Mouse (Mus musculus) ES-E14 (cell line): ENCODE data around the gene Nif3l1. TPM values are rescaled to one million over a fixed set of nuclear protein-coding genes. Genes with fewer than 3 reads are reported as not detected.

Experiments
- DNase-seq: peaks from one replicate; pipeline ENCODE4 v3.0.0-alpha.2; 2013; ENCODE audit warnings: low read depth, low spot score
- H3K27ac ChIP-seq: 2 replicates; pipeline ENCODE4 v1.5.1; 2012; ENCODE audit warnings: low read depth, mild to moderate bottlenecking, low read length, moderate library complexity, mixed read lengths; ENCODE audit not compliant: poor library complexity, insufficient read depth, severe bottlenecking
- H3K36me3 ChIP-seq: 2 replicates; pipeline ENCODE4 v1.6.1; 2012; ENCODE audit warnings: mild to moderate bottlenecking, low read length, moderate library complexity, mixed read lengths; ENCODE audit not compliant: control insufficient read depth, poor library complexity, insufficient read depth, severe bottlenecking
- H3K4me1 ChIP-seq, 2 experiments: fragments of 150-350 bp in 1 of 2; sonication (generic) in 1 of 2; 2 replicates each; pipeline ENCODE4 v1.6.1; 2012; ENCODE audit warnings: low read length in 2 of 2, mild to moderate bottlenecking in 1 of 2, mixed read lengths in 1 of 2; ENCODE audit not compliant: control insufficient read depth in 2 of 2, insufficient read depth in 2 of 2, poor library complexity in 1 of 2
- H3K4me3 ChIP-seq, 2 experiments: fragments of 150-350 bp in 1 of 2; sonication (generic) in 1 of 2; 2 replicates each; pipeline ENCODE4 v1.5.1; 2012; ENCODE audit warnings: low read length in 2 of 2, low read depth in 1 of 2, mild to moderate bottlenecking in 1 of 2, mixed read lengths in 1 of 2; ENCODE audit not compliant: insufficient read depth in 1 of 2, poor library complexity in 1 of 2, severe bottlenecking in 1 of 2
- H3K9ac ChIP-seq: 2 replicates; pipeline ENCODE4 v1.6.1; 2012; ENCODE audit warnings: low read depth, mild to moderate bottlenecking, low read length, mixed read lengths; ENCODE audit not compliant: poor library complexity, insufficient read depth, severe bottlenecking
- H3K9me3 ChIP-seq: fragments of 150-350 bp; sonication (generic); 2 replicates; pipeline ENCODE4 v1.6.1; 2012; ENCODE audit warnings: low read depth, mild to moderate bottlenecking, low read length; ENCODE audit not compliant: control insufficient read depth, insufficient read depth
- CHD2 ChIP-seq: IDR thresholded peaks from 2 replicates; pipeline ENCODE4 v1.6.1; 2014; ENCODE audit warnings: mild to moderate bottlenecking, low read depth, low read length, inconsistent platforms
- HCFC1 ChIP-seq: IDR thresholded peaks from 2 replicates; pipeline ENCODE4 v1.6.1; 2012; ENCODE audit warnings: low read length, inconsistent platforms, borderline replicate concordance; ENCODE audit not compliant: insufficient read depth
- MAFK ChIP-seq: IDR thresholded peaks from 2 replicates; pipeline ENCODE4 v1.6.1; 2014; ENCODE audit warnings: mild to moderate bottlenecking, low read depth, low read length, inconsistent platforms; ENCODE audit not compliant: insufficient read depth
- ZC3H11A ChIP-seq: IDR thresholded peaks from 2 replicates; pipeline ENCODE4 v1.6.1; 2012; ENCODE audit warnings: low read depth, mild to moderate bottlenecking, inconsistent platforms, low read length, borderline replicate concordance
- ZNF384 ChIP-seq: IDR thresholded peaks from 2 replicates; pipeline ENCODE4 v1.6.1; 2012; ENCODE audit warnings: low read depth, low read length, inconsistent platforms
- in situ Hi-C, 2 experiments: fragments of 600-800 bp; cut with MboI; formaldehyde crosslinking; loops; one replicate each; pipeline ENCODE4 v1.15.1; 2025; ENCODE audit warnings: low sequenced_read_pairs in 2 of 2, inconsistent platforms in 1 of 2; ENCODE audit not compliant: unreplicated experiment in 2 of 2
- total RNA-seq: library from RNA; depleted of rRNA; stranded (reverse); fragments of 300-350 nt; gene quantifications from 2 replicates; pipeline ENCODE4 v1.2.3, GENCODE M21; 2012

Gene Nif3l1
- total RNA-seq, 1 experiment: 32.7 TPM

GRCm38 (mm10) chr1:58420961-58421360 is 24.0 kb upstream of the Nif3l1 start:
- H3K4me3 ChIP-seq: no peak overlapping the region
- no peaks in the 10 kb centered on the region for H3K9me3 ChIP-seq
- TF ChIP-seq HCFC1: no peak
- no peak overlapping the region for H3K9ac ChIP-seq
- H3K27ac ChIP-seq: no peak overlapping the region
- DNase-seq: no peak
- peaks cover 29% of the 10 kb centered on the region for H3K36me3 ChIP-seq
- peaks cover 7 to 8% of the 10 kb centered on the region in 2 experiments; a peak in 3 of 4 replicates for H3K4me1 ChIP-seq
- in situ Hi-C loops: loop anchor here in 1 of 2 experiments (25.0 kb wide), 1 partner anchor 1291 kb away; no protein-coding TSS in a partner anchor

- no peak overlapping the region for H3K27ac ChIP-seq
- H3K36me3 ChIP-seq: peaks cover 24% of the 10 kb centered on the region
- DNase-seq: no peak
- TF ChIP-seq ZNF384: no peak
- peak; percentile 95 for TF ChIP-seq MAFK
- TF ChIP-seq ZC3H11A: no peak
- in situ Hi-C loops: loop anchor here in 1 of 2 experiments (25.0 kb wide), 1 partner anchor 1289 kb away; no protein-coding TSS in a partner anchor
- no peaks in the 10 kb centered on the region for H3K9me3 ChIP-seq
- peaks cover 7 to 8% of the 10 kb centered on the region in 2 experiments; a peak in 3 of 4 replicates for H3K4me1 ChIP-seq
- H3K4me3 ChIP-seq: peak overlapping the region; percentile 75 to 91
- H3K9ac ChIP-seq: peak overlapping the region; percentile 91
Measured at GRCm38 (mm10) chr1:58422879-58423278, 22.1 kb upstream of the Nif3l1 start.

- H3K4me3 ChIP-seq: peak within 1 kb of the TSS; percentile 75 to 91
- H3K27ac ChIP-seq: peak within 1 kb of the TSS; percentile 84
- in situ Hi-C loops: loop anchor here in 1 of 2 experiments (25.0 kb wide), 1 partner anchor 1289 kb away; no protein-coding TSS in a partner anchor
- peaks cover 7 to 8% of the 10 kb centered on the region in 2 experiments; a peak in 3 of 4 replicates for H3K4me1 ChIP-seq
- no peaks in the 10 kb centered on the region for H3K9me3 ChIP-seq
- H3K9ac ChIP-seq: peak within 1 kb of the TSS; percentile 91
- TF ChIP-seq CHD2 (no peak), ZNF384 (no peak), HCFC1 (peak; percentile 63), ZC3H11A (no peak; the same call in 1 of the 2 replicates), MAFK (0 out of 2 replicates have a peak, but pooled peaks have one; percentile 12)
- DNase-seq: peak; percentile 86
- H3K36me3 ChIP-seq: peaks cover 18% of the 10 kb centered on the region
Measured at GRCm38 (mm10) chr1:58423371-58424248, 21.3 kb upstream of the Nif3l1 start, which contains the start of gene Clk1. TSS of gene Clk1 (minus strand) at chr1:58424066.

- Histone ChIP-seq H3K36me3 (peaks cover 11% of the 10 kb centered on the region), H3K4me3 (no peak overlapping the region; a peak in 1 of 4 replicates), H3K9ac (no peak overlapping the region), H3K27ac (peak overlapping the region; percentile 84; the same call in 1 of the 2 replicates), H3K4me1 (peaks cover 7 to 8% of the 10 kb centered on the region in 2 experiments; a peak in 3 of 4 replicates), H3K9me3 (no peaks in the 10 kb centered on the region)
- in situ Hi-C loops: loop anchor here in 1 of 2 experiments (25.0 kb wide), 1 partner anchor 1288 kb away; no protein-coding TSS in a partner anchor
- TF ChIP-seq CHD2: no peak
- peak; percentile 66 for DNase-seq
Measured at GRCm38 (mm10) chr1:58424551-58424950, 20.4 kb upstream of the Nif3l1 start.
